Mouse (Mus musculus) hindbrain, embryonic 16.5 days (tissue): ENCODE results near the gene Gm38394. TPM values are rescaled to one million over a fixed set of nuclear protein-coding genes. Genes with fewer than 3 reads are reported as not detected.
"Not testable (repeated sequence)": the region's sequence is repeated elsewhere in the genome, so short reads cannot be mapped to it uniquely, and the experiment has no call there.

Source experiments
- ATAC-seq: fragments of 200-750 bp; cut with Nextera tagmentation; 2 replicates; pipeline ENCODE4 v1.8.0; 2017; ENCODE audit warnings: moderate TSS enrichment, moderate library complexity
- H3K27ac ChIP-seq: fragments of 300-500 bp; sonication (generic); 2 replicates; pipeline ENCODE4 v1.5.1; 2014; ENCODE audit warnings: low read depth, mild to moderate bottlenecking, control low read depth, low read length, moderate library complexity
- H3K27me3 ChIP-seq: fragments of 300-500 bp; sonication (generic); replicated peaks from 2 replicates; pipeline ENCODE4 v1.6.1; 2014; ENCODE audit warnings: low read length; ENCODE audit not compliant: control insufficient read depth, insufficient read depth
- H3K36me3 ChIP-seq: fragments of 300-500 bp; sonication (generic); 2 replicates; pipeline ENCODE4 v1.6.1; 2014; ENCODE audit warnings: mild to moderate bottlenecking, low read length, moderate library complexity, mixed read lengths; ENCODE audit not compliant: control insufficient read depth, insufficient read depth
- H3K4me1 ChIP-seq: fragments of 300-500 bp; sonication (generic); 2 replicates; pipeline ENCODE4 v1.6.1; 2014; ENCODE audit warnings: low read depth, low read length; ENCODE audit not compliant: control insufficient read depth, insufficient read depth
- H3K4me2 ChIP-seq: fragments of 300-500 bp; sonication (generic); 2 replicates; pipeline ENCODE4 v1.6.1; 2014; ENCODE audit warnings: mild to moderate bottlenecking, low read length, control low read depth, moderate library complexity
- H3K4me3 ChIP-seq: fragments of 300-500 bp; sonication (generic); 2 replicates; pipeline ENCODE4 v1.5.1; 2014; ENCODE audit warnings: mild to moderate bottlenecking, low read length, control low read depth, moderate library complexity
- H3K9ac ChIP-seq: fragments of 300-500 bp; sonication (generic); 2 replicates; pipeline ENCODE4 v1.6.1; 2014; ENCODE audit warnings: low read depth, mild to moderate bottlenecking, control low read depth, low read length, moderate library complexity
- H3K9me3 ChIP-seq: fragments of 300-500 bp; sonication (generic); 2 replicates; pipeline ENCODE4 v1.6.1; 2014; ENCODE audit warnings: mild to moderate bottlenecking, low read length, moderate library complexity; ENCODE audit not compliant: control insufficient read depth
- whole genome bisulfite sequencing: fragments of 180-500 bp; shearing (Covaris S2); extraction: QIAGEN DNeasy Blood & Tissue Kit; methylation state at CpG from one replicate; pipeline ENCODE4 v1.1.7; 2014; 5-methylcytosine and 5-hydroxymethylcytosine counted together
- polyA plus RNA-seq: library from polyadenylated mRNA; unstranded; fragments of >200 nt; fragmentation: Nextera tagmentation; extraction: Ambion mirVana; gene quantifications from 2 replicates; pipeline ENCODE4 v1.2.1, GENCODE M21; 2015

Gm38394 gene
- polyA plus RNA-seq, 1 experiment from 2014 or later, result 2.1 TPM

GRCm38 (mm10) chr1:133668618-133669017 lies 7.5 kb upstream of the Gm38394 start:
- no peaks in the 10 kb centered on the region for H3K4me1 ChIP-seq
- H3K27me3 ChIP-seq, result no peaks in the 10 kb centered on the region
- H3K4me2 ChIP-seq, result no peak overlapping the region
- ATAC-seq, result no peak
- H3K36me3 ChIP-seq, result no peaks in the 10 kb centered on the region
- no peak overlapping the region for H3K9ac ChIP-seq
- no peak overlapping the region for H3K27ac ChIP-seq
- no peak overlapping the region for H3K4me3 ChIP-seq
- no peaks in the 10 kb centered on the region for H3K9me3 ChIP-seq
- WGBS, result 91% methylated on average over 3 of the region's 3 CpGs

GRCm38 (mm10) chr1:133667721-133668120 lies 6.6 kb upstream of the Gm38394 start:
- H3K9me3 ChIP-seq, result no peaks in the 10 kb centered on the region
- no peaks in the 10 kb centered on the region for H3K36me3 ChIP-seq
- H3K4me3 ChIP-seq, result no peak overlapping the region
- 30% methylated on average over 7 of the region's 7 CpGs for WGBS
- H3K4me2 ChIP-seq, result no peak overlapping the region
- ATAC-seq, result no peak
- no peaks in the 10 kb centered on the region for H3K4me1 ChIP-seq
- H3K27me3 ChIP-seq, result no peaks in the 10 kb centered on the region
- no peak overlapping the region for H3K9ac ChIP-seq
- H3K27ac ChIP-seq, result no peak overlapping the region

- H3K9ac ChIP-seq, H3K27me3 ChIP-seq, ATAC-seq, H3K9me3 ChIP-seq, H3K4me3 ChIP-seq, H3K36me3 ChIP-seq, H3K27ac ChIP-seq, H3K4me1 ChIP-seq, H3K4me2 ChIP-seq: not testable (repeated sequence)
- 90% methylated on average over 7 of the region's 8 CpGs for WGBS
These were observed 4.6 kb upstream of the Gm38394 start for GRCm38 (mm10) chr1:133665713-133666112.

GRCm38 (mm10) chr1:133664203-133664970 lies 3.3 kb upstream of the Gm38394 start:
- H3K36me3 ChIP-seq, result no peaks in the 10 kb centered on the region
- no peak overlapping the region for H3K4me3 ChIP-seq
- 62% methylated on average over 11 of the region's 11 CpGs for WGBS
- H3K27ac ChIP-seq, result no peak overlapping the region
- H3K9ac ChIP-seq, result no peak overlapping the region
- H3K27me3 ChIP-seq, result no peaks in the 10 kb centered on the region
- peaks cover 7% of the 10 kb centered on the region for H3K4me1 ChIP-seq
- no peak overlapping the region for H3K4me2 ChIP-seq
- ATAC-seq, result no peak
- no peaks in the 10 kb centered on the region for H3K9me3 ChIP-seq

GRCm38 (mm10) chr1:133663427-133663826 lies 2.3 kb upstream of the Gm38394 start:
- 75% methylated on average over 4 of the region's 4 CpGs for WGBS
- no peaks in the 10 kb centered on the region for H3K9me3 ChIP-seq
- no peak overlapping the region for H3K9ac ChIP-seq
- no peak overlapping the region for H3K4me3 ChIP-seq
- H3K27ac ChIP-seq, result no peak overlapping the region
- ATAC-seq, result no peak
- H3K27me3 ChIP-seq, result no peaks in the 10 kb centered on the region
- peaks cover 15% of the 10 kb centered on the region for H3K4me1 ChIP-seq
- H3K4me2 ChIP-seq, result no peak overlapping the region
- H3K36me3 ChIP-seq, result no peaks in the 10 kb centered on the region

- Histone ChIP-seq H3K9me3 (no peaks in the 10 kb centered on the region), H3K27ac (no peak overlapping the region), H3K27me3 (no peaks in the 10 kb centered on the region), H3K9ac (no peak overlapping the region), H3K4me2 (no peak overlapping the region), H3K36me3 (no peaks in the 10 kb centered on the region), H3K4me3 (no peak overlapping the region), H3K4me1 (peaks cover 20% of the 10 kb centered on the region)
- no peak for ATAC-seq
- WGBS, result 94% methylated on average over 7 of the region's 7 CpGs
These were observed 1.8 kb upstream of the Gm38394 start for GRCm38 (mm10) chr1:133662941-133663340.

GRCm38 (mm10) chr1:133660466-133661202 lies 484 bp downstream of the Gm38394 start, which contains the start of gene Zbed6:
Gene Zbed6 (minus strand): TSS chr1:133660885.
- peaks cover 34% of the 10 kb centered on the region for H3K4me1 ChIP-seq
- H3K9me3 ChIP-seq, result no peaks in the 10 kb centered on the region
- H3K27me3 ChIP-seq, result no peaks in the 10 kb centered on the region
- H3K4me3 ChIP-seq, result peak within 1 kb of the TSS; percentile 77
- WGBS, result under 1% methylated on average over 37 of the region's 41 CpGs
- H3K4me2 ChIP-seq, result peak within 1 kb of the TSS; percentile 95
- peak within 1 kb of the TSS; percentile 87 for H3K9ac ChIP-seq
- peak; percentile 88 for ATAC-seq
- peaks cover 3% of the 10 kb centered on the region; the same call in 1 of the 2 replicates for H3K36me3 ChIP-seq
- H3K27ac ChIP-seq, result peak within 1 kb of the TSS; percentile 93

- H3K4me1 ChIP-seq, result peaks cover 34% of the 10 kb centered on the region
- H3K9me3 ChIP-seq, result no peaks in the 10 kb centered on the region
- peaks cover 3% of the 10 kb centered on the region; the same call in 1 of the 2 replicates for H3K36me3 ChIP-seq
- no peak overlapping the region for H3K27ac ChIP-seq
- ATAC-seq, result no peak
- H3K9ac ChIP-seq, result no peak overlapping the region
- H3K27me3 ChIP-seq, result no peaks in the 10 kb centered on the region
- no peak overlapping the region for H3K4me2 ChIP-seq
- 83% methylated on average over 3 of the region's 3 CpGs for whole genome bisulfite sequencing
- H3K4me3 ChIP-seq, result no peak overlapping the region
These were observed 2.2 kb downstream of the Gm38394 start for GRCm38 (mm10) chr1:133658878-133659277.

- 62% methylated on average over 5 of the region's 5 CpGs for WGBS
- Histone ChIP-seq H3K4me1 (peaks cover 38% of the 10 kb centered on the region), H3K4me3 (no peak overlapping the region), H3K9me3 (no peaks in the 10 kb centered on the region), H3K9ac (no peak overlapping the region), H3K27ac (no peak overlapping the region), H3K4me2 (peak overlapping the region; percentile 6; the same call in 1 of the 2 replicates), H3K27me3 (no peaks in the 10 kb centered on the region), H3K36me3 (peaks cover 3% of the 10 kb centered on the region; the same call in 1 of the 2 replicates)
- no peak for ATAC-seq
These were observed 4.3 kb downstream of the Gm38394 start for GRCm38 (mm10) chr1:133656811-133657210.
